Mouse (Mus musculus): ENCODE measurements at regions not wholly inside any gene's neighbourhood (a gene's known extent, or its start where the extent isn't known, plus 50 kb on each side); places are given as distances from the start of the nearest gene placed in this dataset.
A peak's percentile ranks its signal among the peaks of the same experiment; 100 is the strongest.
"Not testable (repeated sequence)": the region's sequence is repeated elsewhere in the genome, so short reads cannot be mapped to it uniquely, and the experiment has no call there.

GRCm38 (mm10) chr12:93152618-93153245 is 1303.8 kb upstream of the Sel1l start:
- DNase-seq (ENCODE audit: low read depth, low spot score): peak; percentile 31

- DNase-seq (ENCODE audit: low read depth, low spot score): no peak
Observed at GRCm38 (mm10) chr12:93151530-93151929, 1302.6 kb upstream of the Sel1l start.

DNA sequence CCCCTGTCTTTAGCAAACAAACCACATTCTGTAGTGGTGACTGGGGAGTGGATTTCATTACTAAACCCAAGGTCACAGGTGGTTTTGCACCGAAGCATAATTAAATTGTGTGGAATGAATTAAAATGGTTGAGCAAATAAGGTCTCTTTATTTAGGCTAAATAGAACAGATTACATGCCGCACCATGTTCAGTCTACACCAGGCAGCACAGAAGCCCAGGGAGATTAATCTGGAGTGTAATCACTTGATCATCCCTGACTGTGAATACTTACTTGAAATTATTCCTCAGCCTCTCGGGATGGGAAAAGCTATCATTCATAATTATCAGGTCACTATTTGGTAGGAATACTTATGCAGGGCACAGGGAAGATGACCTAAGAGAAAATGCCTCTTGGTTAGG is 1293.3 kb upstream of the Sel1l start:
- no peak for DNase-seq (ENCODE audit: low read depth, low spot score)

- no peak for DNase-seq (ENCODE audit: low read depth, low spot score)
Observed at GRCm38 (mm10) chr12:93136395-93136794, 1287.4 kb upstream of the Sel1l start.

DNA sequence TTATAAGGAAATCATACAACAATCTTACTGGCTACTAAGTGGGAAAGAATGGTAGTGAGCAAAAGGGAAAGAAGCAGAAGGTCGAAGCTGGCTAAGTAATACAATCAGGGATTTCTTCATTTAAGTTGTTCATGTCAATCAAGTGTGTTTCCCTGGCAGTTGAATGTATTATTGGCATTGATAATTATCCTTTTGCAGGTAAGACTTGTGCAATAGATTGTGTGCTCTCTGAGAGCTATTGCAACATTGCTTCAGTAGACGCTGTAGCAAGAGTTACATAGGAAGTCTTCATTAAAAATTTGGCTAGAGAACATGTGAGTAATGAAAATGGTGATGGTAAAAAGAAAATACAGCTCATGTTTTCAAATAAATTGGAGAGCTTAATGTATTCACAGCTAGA is 1273.3 kb upstream of the Sel1l start:
- DNase-seq (ENCODE audit: low read depth, low spot score): no peak

- DNase-seq (ENCODE audit: low read depth, low spot score): no peak
Observed at GRCm38 (mm10) chr12:93088031-93088790, 1239.3 kb upstream of the Sel1l start.

GRCm38 (mm10) chr12:93063864-93064263 is 1214.9 kb upstream of the Sel1l start:
- no peak for DNase-seq (ENCODE audit: low read depth, low spot score)

DNA sequence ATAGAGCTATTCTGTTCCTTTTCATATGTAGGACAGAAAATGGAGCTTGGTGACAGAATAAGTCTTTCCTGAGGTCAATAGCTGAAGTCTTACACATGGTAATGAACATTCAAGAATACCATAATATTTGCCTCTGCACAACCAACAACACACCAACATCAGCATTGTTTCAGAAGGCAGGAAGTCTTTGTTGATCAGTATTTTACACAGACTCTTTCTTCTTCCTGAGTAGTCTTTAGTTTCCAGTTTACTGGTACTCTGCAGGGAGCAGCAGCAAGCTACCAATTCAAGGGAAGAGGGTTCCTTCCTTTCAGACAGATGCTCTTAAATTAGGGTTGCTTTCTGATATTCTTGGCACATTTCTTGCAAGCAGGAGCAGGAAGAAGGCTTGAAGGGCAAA is 1170.7 kb upstream of the Sel1l start:
- DNase-seq (ENCODE audit: low read depth, low spot score): no peak

DNA sequence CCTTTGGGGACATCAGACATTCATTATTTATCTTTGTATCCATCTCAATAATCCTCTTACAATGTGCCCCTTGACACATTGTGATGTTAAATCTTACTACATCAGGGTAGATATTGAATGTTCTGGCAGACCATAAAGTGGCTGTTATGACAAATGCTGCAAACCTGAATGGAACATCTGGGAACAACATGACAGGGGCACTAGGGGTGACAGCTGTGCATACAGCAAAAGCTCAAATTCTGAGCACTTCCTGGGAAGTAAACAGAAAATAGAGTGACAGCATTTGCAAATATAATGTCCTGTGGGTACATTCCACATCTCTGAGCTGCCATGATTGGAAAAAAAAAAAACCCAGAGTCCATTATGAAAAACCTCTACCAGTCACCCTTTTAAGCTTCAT is 1162.6 kb upstream of the Sel1l start:
- no peak for DNase-seq (ENCODE audit: low read depth, low spot score)

DNA sequence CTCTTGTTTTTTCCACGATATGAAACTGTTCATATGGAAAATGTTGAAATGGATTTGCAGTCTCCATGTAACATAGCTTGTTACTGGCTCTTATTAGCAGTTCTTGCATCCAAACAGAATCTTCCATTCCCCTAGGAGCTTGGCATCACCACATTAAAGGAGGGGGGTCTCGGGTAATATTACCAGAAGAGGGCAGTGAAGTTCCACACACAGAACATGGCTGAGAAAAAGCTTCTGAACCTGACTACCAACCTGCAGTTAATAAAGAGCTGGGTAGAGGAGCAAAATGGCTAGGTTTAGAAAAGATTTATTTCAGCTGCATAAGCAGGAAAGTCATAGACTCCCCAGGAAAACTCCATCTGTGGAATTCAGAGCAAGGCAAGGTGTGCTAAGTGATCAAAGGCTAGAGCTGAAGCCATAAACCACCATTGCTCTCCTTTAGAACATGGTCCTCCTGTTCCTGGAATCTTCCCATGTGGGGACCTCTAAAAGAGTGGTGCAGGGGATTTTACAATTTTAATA is 1157.9 kb upstream of the Sel1l start:
- no peak for DNase-seq (ENCODE audit: low read depth, low spot score)

GRCm38 (mm10) chr12:93003125-93003524 is 1154.2 kb upstream of the Sel1l start:
- peak; percentile 1 for DNase-seq (ENCODE audit: low read depth, low spot score)

DNA sequence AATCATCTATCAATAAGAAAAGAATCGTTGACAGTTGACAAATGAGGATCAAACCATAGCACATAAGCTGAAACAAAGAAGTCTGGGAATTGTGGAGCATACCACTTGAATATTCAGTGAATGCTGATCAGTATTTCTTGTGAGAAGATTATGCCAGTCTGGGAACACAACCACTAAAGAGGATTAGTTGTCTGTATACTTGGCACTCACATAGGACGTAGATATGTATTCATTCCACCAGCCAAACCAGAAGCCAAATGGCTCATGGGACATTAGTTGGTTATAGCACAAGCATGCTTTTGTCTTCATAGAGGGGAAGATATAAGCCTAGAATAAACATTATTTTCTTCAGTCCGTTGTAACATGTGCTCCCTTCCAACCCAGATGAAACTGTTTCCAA is 1126.7 kb upstream of the Sel1l start:
- DNase-seq (ENCODE audit: low read depth, low spot score): no peak

DNA sequence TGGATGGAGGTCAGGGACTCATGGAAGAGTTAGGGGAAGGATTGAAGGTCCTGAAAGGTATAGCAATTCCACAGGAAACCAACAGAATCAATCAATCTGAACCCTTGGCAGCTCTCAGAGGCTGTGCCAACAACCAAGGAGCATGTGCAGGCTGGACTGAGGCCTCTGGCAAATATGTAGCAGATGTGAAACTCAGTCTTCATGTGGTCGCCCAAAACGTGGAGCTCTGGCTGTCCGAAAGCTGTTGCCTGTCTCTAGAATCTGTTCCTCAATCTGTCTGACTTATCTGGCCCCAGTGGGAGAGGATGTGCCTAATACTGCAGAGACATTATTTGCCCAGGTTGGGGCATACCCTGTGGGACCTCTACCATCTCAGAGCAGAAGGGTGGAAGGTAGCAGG is 1095.4 kb upstream of the Sel1l start:
- no peak for DNase-seq (ENCODE audit: low read depth, low spot score)

GRCm38 (mm10) chr12:92927591-92927990 is 1078.6 kb upstream of the Sel1l start:
- DNase-seq (ENCODE audit: low read depth, low spot score): no peak

GRCm38 (mm10) chr12:92926942-92927341 is 1078.0 kb upstream of the Sel1l start:
- DNase-seq (ENCODE audit: low read depth, low spot score): no peak

GRCm38 (mm10) chr12:92919920-92920319 is 1071.0 kb upstream of the Sel1l start:
- DNase-seq (ENCODE audit: low read depth, low spot score): no peak

DNA sequence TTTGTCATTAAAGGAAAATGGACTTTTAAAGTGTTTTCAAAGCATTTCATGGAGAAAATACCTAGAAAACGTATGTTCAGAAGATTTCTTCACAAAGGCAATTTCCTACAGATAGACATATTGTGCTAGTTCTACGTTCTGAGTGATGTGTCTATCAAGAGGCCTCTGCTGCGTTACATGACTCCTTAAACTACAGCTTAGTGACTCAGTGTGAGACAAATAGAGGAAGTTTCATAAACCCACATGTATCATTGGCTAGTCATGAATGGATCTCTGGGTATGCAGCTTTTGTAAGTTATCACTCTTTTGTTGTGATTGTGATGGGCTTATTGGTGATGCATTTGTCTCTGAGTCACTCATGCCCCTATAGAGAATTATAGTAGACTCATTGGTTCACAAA is 1067.3 kb upstream of the Sel1l start:
- no peak for DNase-seq (ENCODE audit: low read depth, low spot score)

GRCm38 (mm10) chr12:92915776-92916175 is 1066.8 kb upstream of the Sel1l start:
- DNase-seq (ENCODE audit: low read depth, low spot score): no peak

DNA sequence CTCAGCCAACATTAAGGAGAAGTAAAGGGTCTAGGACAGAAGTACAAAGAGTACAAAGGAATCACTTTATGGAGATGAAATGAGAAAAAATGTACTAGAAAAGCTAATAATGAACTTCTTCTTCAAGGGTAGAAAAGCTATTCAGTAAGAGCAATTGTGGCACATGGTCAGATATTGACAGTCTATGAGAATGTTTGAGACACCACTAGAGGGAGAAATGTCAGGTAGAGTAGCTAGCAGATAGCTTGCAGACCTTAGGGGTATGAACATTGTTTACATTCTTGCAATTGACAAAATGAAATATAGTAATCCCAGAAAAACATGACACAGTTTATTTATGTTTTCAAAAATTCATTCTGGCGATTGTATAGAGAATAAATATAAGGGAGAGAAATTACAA is 1066.2 kb upstream of the Sel1l start:
- no peak for DNase-seq (ENCODE audit: low read depth, low spot score)

GRCm38 (mm10) chr12:92904382-92904781 is 1055.4 kb upstream of the Sel1l start:
- no peak for DNase-seq (ENCODE audit: low read depth, low spot score)

- no peak for DNase-seq (ENCODE audit: low read depth, low spot score)
Observed at GRCm38 (mm10) chr12:92892315-92892714, 1043.4 kb upstream of the Sel1l start.

GRCm38 (mm10) chr12:92891663-92892062 is 1042.7 kb upstream of the Sel1l start:
- DNase-seq (ENCODE audit: low read depth, low spot score): not testable (repeated sequence)

DNA sequence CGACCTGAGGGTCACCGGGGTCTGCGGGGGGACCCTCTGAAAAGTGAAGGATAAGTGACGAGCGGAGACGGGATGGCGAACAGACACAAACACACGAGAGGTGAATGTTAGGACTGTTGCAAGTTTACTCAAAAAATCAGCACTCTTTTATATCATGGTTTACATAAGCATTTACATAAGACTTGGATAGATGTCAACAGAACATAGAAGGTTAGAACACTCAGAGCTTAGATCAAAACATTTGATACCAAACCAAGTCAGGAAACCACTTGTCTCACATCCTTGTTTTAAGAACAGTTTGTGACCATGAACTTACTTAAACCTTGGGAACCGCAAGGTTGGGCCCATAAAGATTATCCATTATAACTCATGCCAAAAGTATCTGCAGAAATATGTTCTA is 1042.2 kb upstream of the Sel1l start:
- not testable (repeated sequence) for DNase-seq (ENCODE audit: low read depth, low spot score)
